Mouse (Mus musculus): ENCODE measurements around the gene Rnf183. TPM values are rescaled to one million over a fixed set of nuclear protein-coding genes. Genes with fewer than 3 reads are reported as not detected.

Gene Rnf183
- total and polyA plus RNA-seq, 3 experiments: 0.15 to 0.25 TPM; not detected in 1

DNA sequence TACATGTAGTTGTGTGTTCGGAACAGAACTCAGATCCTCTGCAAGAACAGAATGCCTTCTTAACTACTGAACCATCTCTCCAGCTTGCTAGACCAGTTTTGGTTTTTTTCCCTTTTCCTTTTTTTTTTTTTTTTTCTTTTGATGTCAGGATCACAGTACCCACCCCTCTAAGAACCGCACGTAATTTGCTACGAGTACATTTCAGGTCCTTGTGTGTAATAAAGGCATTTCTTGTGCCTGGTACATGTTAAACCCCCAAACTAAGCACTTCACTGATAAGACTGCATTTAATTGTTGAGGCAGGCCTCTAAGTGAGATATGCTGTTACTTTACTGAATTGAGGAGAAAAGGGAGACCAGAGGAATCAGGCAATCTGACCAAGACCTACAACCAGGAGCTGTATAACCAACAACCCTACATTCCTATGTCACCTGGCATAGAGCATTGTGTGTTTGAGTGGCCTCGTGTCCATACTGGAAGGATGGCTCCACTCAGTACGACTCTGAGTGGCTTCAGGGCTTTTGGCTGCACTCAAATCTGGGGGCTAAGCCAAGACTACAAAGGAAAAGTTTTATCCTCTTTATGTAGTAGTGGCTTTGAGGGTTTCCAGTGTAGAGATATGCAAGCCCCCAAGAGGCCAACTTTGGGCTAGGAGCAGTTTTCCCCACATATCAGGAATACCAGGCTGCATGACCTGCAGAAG is 42.6 kb upstream of the Rnf183 start:
- no peak for DNase-seq (ENCODE audit: low read depth, low spot score)
- peaks cover 0 to 2% of the 10 kb centered on the region in 2 experiments; a peak in 1 of 4 replicates for H3K36me3 ChIP-seq (ENCODE audit: control insufficient read depth in 1 of 2, insufficient read depth in 2 of 2, low read length in 2 of 2)
- H3K79me2 ChIP-seq (ENCODE audit: control insufficient read depth, insufficient read depth, low read length, poor library complexity): no peaks in the 10 kb centered on the region
- H3K4me3 ChIP-seq (ENCODE audit: control insufficient read depth in 1 of 2, insufficient read depth in 1 of 2, low read depth in 2 of 2, low read length in 2 of 2): no peak overlapping the region
- H3K4me1 ChIP-seq (ENCODE audit: control insufficient read depth in 1 of 2, insufficient read depth in 2 of 2, low read length in 2 of 2): peaks cover 2 to 5% of the 10 kb centered on the region in 2 experiments; a peak in 3 of 4 replicates
- TF ChIP-seq POLR2AphosphoS5 (IDR thresholded peaks at IDR 0.05; ENCODE audit: borderline replicate concordance, low read depth, low read length) (no peak), SIN3A (IDR thresholded peaks at IDR 0.05; ENCODE audit: low read length) (no peak)
- no peaks in the 10 kb centered on the region for H3K9me3 ChIP-seq (replicated peaks; ENCODE audit: insufficient read depth, low read length)
- H3K27me3 ChIP-seq (ENCODE audit: control insufficient read depth in 1 of 2, insufficient read depth in 2 of 2, low read length in 2 of 2): no peaks in the 10 kb centered on the region
- H3K27ac ChIP-seq (ENCODE audit: control insufficient read depth, low read depth, low read length): no peak overlapping the region
- H3K9ac ChIP-seq (ENCODE audit: control insufficient read depth, low read depth, low read length, poor library complexity, severe bottlenecking): no peak overlapping the region

DNA sequence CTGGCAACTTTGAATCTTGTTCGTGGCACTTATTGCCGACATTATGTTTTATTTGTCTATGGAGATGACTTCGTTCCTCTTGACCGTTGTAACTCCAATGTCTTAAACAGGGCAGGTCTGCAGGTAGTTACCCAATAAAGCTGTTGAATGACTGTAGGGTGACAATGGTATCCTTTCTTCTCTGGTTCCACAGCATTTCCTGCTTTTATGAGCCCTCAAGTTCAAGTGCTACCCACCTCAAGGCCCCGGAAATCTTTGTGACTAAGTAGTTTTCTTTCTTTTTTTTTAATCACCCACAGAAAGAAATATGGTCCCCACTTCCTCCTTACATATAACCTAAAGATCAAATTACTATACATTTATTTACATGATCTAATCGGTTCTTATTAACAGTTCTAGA is 40.7 kb upstream of the Rnf183 start:
- Histone ChIP-seq H3K79me2 (ENCODE audit: control insufficient read depth, insufficient read depth, low read length, poor library complexity) (no peaks in the 10 kb centered on the region), H3K27ac (ENCODE audit: control insufficient read depth, low read depth, low read length) (no peak overlapping the region), H3K9ac (ENCODE audit: control insufficient read depth, low read depth, low read length, poor library complexity, severe bottlenecking) (no peak overlapping the region), H3K4me1 (ENCODE audit: control insufficient read depth in 1 of 2, insufficient read depth in 2 of 2, low read length in 2 of 2) (peaks cover 2 to 3% of the 10 kb centered on the region in 2 experiments; a peak in 3 of 4 replicates), H3K9me3 (replicated peaks; ENCODE audit: insufficient read depth, low read length) (no peaks in the 10 kb centered on the region), H3K27me3 (ENCODE audit: control insufficient read depth in 1 of 2, insufficient read depth in 2 of 2, low read length in 2 of 2) (no peaks in the 10 kb centered on the region), H3K4me3 (ENCODE audit: control insufficient read depth in 1 of 2, insufficient read depth in 1 of 2, low read depth in 2 of 2, low read length in 2 of 2) (no peak overlapping the region), H3K36me3 (ENCODE audit: control insufficient read depth in 1 of 2, insufficient read depth in 2 of 2, low read length in 2 of 2) (peaks cover 0 to 2% of the 10 kb centered on the region in 2 experiments; a peak in 1 of 4 replicates)
- DNase-seq (ENCODE audit: low read depth, low spot score): no peak
- TF ChIP-seq ELF1 (IDR thresholded peaks at IDR 0.05; ENCODE audit: low read depth, low read length) (no peak), ZNF384 (IDR thresholded peaks at IDR 0.05; ENCODE audit: low read depth, low read length) (no peak), CTCF (IDR thresholded peaks at IDR 0.05 in 2 of 3, conservative IDR thresholded peaks at IDR 0.05 in 1 of 3; ENCODE audit: control insufficient read depth in 1 of 3, insufficient read depth in 1 of 3, low read depth in 2 of 3, low read length in 3 of 3, poor library complexity in 1 of 3, severe bottlenecking in 1 of 3) (no peak), GABPA (IDR thresholded peaks at IDR 0.05; ENCODE audit: low read depth, low read length) (no peak), BHLHE40 (IDR thresholded peaks at IDR 0.05; ENCODE audit: borderline replicate concordance, low read depth, low read length) (no peak), MYC (IDR thresholded peaks at IDR 0.05; ENCODE audit: low read depth, low read length) (no peak), NELFE (IDR thresholded peaks at IDR 0.05; ENCODE audit: low read depth, low read length) (no peak), MEF2A (IDR thresholded peaks at IDR 0.05; ENCODE audit: extremely low read depth, insufficient replicate concordance, low read depth, low read length, poor library complexity, severe bottlenecking) (no peak), ZKSCAN1 (IDR thresholded peaks at IDR 0.05; ENCODE audit: low read depth, low read length) (no peak), POLR2AphosphoS2 (IDR thresholded peaks at IDR 0.05; ENCODE audit: low read length) (no peak), USF2 (IDR thresholded peaks at IDR 0.05; ENCODE audit: borderline replicate concordance in 1 of 2, insufficient read depth in 1 of 2, low read depth in 1 of 2, low read length in 2 of 2) (no peak), EP300 (IDR thresholded peaks at IDR 0.05; ENCODE audit: low read depth in 1 of 2, low read length in 2 of 2) (no peak), CHD2 (IDR thresholded peaks at IDR 0.05; ENCODE audit: low read length) (no peak), POLR2A (IDR thresholded peaks at IDR 0.05; ENCODE audit: control insufficient read depth in 1 of 2, insufficient read depth in 1 of 2, low read depth in 1 of 2, low read length in 2 of 2, poor library complexity in 1 of 2) (no peak), TAL1 (IDR thresholded peaks at IDR 0.05; ENCODE audit: low read length) (no peak), TBP (IDR thresholded peaks at IDR 0.05; ENCODE audit: low read depth, low read length) (no peak), MAZ (IDR thresholded peaks at IDR 0.05; ENCODE audit: low read depth, low read length) (no peak), JUND (IDR thresholded peaks at IDR 0.05; ENCODE audit: low read depth, low read length) (no peak)
